Mouse (Mus musculus) 3134 (cell line): Measurements from ENCODE around the gene Nr2f1.

ENCODE experiments used
- DNase-seq: peaks from one replicate; pipeline ENCODE4 v3.0.0-alpha.2; 2011; ENCODE audit warnings: low spot score; ENCODE audit not compliant: insufficient read length; ENCODE audit errors: extremely low read depth

The Nr2f1 gene

DNA sequence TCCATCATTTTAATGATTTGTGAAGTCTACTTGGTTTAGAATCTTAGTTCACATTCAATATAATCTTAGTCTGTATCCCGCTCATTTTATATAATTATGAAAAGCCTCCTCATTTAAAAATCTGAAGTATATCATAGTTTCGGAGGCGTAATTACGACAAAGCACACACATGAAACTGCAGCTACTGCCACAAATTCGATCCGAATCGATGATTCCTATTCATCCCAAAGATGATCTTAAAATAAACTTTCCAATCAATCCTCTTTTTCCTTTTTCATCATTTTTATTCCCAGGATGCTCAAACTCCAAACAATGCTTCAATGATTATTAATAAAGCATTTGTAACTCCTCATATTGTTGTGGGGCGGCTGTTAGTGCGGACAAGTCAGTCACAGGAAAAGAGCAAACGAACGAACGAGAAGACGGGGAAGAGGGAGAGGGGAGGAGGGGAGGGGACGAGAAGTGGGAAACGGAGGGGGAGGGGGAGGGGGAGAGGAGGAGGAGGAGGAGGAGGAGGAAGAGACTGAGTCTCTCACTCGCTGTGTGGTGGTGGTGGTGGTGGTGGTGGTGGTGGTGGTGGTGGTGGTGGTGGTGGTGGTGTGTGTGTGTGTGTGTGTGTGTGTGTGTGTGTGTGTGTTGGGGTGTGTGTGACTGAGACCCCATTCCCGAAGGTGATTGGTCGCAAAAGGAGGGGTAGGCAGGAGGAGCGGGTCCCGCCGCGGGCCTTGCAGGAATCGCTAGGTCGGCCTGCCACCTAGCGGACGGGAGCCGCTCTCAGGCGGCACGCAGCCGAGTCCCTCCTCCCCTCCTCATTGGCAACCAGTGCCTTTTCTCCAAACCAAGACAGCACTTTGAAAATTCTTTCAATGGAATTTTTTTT, 1.7 kb upstream of the Nr2f1 start:
- DNase-seq: peak; percentile 89

DNA sequence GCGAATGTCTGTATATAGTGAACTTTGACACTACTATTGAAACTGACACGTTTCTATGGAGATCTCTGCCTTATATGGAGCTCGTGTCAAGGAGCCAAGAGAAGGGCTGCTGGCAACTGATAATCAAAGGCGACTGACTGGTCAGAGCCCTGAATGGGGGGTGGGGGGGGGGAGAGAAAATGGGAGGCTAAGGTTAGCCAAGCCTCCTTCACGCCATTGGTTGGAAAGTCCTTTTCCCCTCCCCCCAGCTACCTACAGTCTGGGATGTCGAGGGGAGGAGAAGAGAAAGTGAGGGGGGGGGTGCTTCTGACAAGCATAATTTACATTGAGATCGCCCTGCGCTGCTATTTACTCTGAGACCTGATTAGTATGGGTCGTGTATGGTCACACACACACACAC, 850 bp upstream of the Nr2f1 start:
- DNase-seq: peak; percentile 66

DNA sequence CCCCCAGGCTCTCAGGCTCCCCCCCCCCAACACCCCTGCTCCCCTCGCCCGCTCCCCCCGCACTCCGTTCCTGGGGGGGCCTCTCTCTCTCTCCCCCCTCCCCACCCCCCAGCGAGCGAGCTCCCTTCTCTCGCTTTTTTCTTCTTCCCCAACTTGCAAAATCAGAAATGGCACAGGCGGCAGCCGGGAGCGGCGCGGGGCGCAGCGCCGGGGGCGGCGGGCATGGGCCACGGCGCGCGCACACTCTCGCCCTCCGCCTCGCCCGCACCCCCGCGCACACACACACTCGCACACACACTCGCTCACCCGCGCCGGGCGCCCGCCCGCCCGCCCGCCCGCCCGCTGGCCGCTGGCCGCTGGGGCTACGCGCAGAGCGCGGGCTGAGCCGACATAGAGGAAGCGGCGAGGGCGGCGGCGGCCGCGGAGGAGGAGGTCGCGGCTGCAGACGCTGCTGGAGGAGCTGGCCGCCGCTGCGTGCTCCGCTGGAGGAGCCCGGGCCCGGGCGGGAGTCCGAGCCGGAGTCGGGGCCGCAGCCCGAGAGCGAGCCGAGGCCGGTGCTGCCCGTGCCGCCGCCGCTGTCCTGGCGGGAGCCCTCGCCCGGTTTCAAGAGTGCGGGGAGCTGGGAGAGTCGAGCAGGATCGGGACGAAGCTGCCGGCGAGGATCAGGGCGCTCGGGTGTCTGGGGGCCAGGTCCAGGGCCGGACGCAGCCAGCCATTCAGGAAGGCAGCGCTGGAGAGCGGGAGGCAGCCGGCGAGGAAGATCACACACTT, 501 bp downstream of the Nr2f1 start:
- peak; percentile 74 for DNase-seq

GRCm38 (mm10) chr13:78198391-78198870, 1.1 kb downstream of the Nr2f1 start:
- DNase-seq: no peak

DNA sequence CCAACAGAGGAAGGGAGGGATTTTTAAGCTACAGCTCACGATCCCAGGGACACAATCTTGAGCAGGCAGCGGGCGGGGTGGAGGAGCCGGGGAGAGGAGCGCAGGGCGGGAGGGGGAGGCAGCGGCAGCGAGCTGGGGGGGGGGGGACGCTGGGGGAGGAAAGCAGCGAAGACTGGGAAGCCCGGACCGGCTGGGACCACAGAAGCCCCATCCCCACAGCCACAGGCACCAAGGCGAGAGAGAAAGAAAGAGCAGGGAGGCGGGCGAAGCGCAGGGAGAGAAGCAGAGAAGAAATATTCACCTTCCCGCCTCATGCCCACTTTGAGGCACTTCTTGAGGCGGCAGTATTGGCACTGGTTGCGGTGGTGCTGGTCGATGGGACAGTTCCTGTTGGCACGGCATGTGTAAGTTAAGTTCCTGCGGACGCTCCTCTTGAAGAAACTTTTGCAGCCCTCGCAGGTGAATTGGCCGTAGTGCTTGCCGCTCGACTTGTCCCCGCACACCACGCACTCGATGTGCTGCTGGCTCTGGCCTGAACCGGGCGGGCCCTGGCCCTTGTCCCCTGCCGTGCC, 1.7 kb downstream of the Nr2f1 start:
- peak; percentile 82 for DNase-seq

GRCm38 (mm10) chr13:78197286-78197818, 2.2 kb downstream of the Nr2f1 start:
- DNase-seq: no peak

- DNase-seq: no peak
Measured at GRCm38 (mm10) chr13:78196236-78196796, 3.2 kb downstream of the Nr2f1 start.

DNA sequence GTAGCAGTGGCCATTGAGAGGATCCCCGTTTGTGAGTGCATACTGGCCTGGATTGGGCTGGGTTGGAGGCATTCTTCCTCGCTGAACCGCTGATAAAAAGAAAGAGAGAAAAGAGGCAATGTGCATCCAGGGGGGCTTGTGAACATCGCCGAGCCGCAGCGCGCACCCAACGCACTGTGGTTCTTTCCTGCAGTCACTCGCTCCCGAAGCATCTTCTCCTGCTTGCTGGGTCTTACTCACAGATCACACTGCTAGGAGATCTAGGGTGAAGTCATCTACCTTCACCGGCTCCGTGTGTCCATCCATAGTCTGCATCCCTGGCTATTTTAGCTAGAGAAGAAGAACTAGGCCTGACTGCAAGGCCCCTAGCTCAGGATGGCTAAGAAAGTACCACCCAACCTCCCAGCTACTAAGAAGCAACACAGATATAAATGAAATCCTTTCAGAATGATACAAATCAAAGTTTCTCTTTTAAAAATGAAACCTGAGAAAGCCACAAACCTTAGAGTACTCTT, 3.9 kb downstream of the Nr2f1 start:
- DNase-seq: no peak

- DNase-seq: no peak
Measured at GRCm38 (mm10) chr13:78194850-78195600, 4.5 kb downstream of the Nr2f1 start.

DNA sequence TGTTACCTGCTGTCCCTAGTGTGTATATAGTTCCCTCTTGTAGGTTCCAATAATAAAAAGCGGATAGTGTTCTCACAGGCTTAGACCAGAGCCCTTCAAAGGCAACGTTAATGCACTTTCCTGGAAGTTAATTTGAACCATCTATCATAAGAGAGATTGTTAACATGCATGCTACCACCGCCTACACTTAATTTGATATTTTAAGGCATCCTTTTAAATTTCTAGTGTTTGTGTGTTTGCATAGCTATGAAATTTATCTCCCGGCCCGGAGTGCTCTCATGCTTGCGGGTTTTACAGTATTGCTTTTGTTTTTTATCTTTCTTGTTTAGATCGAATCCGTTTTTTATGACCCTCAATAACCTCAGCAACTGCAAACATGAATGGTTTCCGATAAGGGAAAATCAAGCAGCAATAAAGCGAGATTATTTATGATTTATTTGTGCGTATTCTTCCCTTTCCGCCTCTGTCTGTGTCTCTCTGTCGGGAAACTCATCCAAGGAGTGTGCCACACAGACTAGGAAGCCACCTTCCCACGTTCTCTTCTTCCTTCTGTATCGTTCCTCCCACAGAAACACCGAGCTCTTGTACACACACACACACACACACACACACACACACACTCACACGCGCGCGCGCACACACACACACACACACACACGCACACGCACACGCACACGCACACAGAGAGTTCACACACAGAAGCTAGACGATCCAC, 5.3 kb downstream of the Nr2f1 start:
- no peak for DNase-seq

DNA sequence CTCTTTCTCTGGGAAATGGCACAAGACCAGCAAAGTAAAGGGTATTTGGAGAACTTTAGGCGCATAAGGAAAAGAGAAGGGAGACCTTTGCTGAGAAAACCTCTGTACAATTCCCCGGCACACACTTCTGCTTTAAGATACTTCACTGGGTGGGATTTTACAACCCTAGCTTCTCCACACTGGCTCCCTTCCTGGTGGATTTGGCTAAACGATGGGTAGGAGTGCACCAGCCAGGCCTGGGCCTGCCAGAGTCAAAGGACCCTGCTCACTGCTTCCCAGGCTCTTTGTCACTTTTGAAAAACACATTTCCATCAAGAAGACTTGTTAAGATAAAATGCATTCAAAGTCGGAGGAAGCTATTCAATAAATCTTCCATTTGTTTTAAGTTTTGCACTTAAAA, 6.3 kb downstream of the Nr2f1 start:
- DNase-seq: no peak

DNA sequence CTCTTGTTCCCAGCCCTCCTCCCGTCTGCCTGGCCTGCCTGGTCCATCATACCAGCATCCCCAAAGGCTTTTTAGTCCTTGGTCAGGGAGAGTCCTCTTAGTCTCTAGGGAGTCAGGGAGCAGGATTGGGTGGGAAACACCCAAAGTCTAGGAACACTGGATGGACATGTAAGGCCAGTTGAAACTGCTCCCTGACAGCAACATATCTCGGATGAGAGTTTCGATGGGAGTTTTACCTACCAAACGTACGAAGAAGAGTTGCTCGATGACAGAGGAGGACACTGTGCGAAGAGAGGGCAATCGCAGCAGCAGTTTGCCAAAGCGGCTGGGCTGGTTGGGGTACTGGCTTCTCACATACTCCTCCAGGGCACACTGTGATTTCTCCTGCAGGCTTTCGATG, 10.0 kb downstream of the Nr2f1 start:
- no peak for DNase-seq

DNA sequence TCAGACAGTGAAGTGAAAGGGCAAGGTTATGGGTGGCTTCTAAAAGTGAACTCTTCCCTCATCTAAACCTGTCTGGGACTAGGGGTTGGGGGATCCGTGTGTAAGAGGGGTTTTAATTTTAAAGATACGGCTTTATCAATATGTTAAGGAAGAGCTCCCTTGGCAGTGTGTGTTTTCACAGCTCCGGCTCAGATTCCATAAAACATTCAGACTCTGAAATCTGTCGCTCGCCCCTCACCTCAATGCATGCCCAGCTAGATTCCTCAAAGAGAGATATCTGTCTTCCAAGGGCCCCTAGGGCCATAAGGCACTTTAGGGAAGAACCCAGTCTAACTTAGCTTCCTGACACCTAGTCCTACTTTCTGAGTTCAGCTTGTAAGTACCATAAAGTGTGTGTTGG, 11.7 kb downstream of the Nr2f1 start:
- DNase-seq: no peak

DNA sequence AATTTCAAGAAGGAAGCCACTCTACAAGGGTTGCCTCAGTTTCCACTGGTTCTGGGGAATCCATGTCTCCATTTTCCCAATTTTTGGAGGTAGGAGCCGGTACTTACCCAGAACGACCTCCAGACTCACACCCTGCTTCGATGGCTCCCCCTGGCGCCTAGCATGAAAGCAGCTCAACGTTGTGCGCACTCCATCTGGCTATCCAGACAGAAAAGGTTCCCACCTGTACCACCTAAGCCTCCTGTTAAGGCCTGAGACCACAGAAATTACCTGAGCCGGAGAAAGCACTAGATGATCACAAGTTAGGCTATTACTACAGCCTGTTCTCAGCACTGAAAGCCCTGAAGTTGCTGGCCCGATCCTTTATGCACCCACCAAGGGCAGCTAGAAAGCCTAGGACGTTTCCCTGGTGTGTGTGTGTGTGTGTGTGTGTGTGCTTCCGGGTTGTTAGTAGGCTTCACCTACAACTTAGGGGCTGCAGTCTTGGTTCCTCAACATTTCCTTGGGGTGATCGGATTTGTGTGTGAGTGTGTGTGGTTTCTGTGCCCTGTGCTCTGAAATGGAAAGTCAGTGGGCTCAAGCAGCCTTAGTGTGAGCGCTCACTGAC, 13.1 kb downstream of the Nr2f1 start:
- DNase-seq: no peak

DNA sequence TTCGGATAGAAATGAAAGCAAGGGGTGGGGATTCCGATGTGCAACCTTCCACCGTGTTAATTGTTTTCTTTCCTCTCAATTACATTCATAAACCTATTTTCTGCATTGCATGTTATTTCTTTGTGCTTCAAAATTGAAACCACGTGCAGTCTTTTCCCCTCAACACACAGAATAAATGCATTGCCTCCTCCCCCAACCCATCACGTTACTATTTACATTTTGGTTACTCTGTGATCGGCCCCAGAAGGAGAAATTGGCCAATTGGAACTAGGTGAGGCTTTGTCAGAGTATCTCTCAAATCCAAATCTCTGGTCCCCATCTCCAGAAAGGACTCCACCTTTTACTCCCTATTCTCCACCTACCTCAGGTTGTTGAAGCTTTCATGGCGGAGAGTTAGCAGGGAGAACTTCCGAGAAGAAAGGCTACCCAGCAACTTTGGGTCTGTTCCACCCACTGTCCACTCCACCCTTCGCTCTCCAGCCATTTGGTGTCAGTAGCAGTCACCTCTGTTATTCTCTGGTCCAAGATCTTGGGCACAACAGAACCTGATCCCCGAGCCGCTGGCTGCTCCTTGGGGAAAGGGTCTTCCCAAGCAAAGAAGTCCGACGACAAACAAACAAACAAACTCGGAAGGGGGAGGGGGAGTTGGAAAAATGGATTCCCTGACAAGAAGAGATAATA, 14.6 kb downstream of the Nr2f1 start:
- no peak for DNase-seq

DNA sequence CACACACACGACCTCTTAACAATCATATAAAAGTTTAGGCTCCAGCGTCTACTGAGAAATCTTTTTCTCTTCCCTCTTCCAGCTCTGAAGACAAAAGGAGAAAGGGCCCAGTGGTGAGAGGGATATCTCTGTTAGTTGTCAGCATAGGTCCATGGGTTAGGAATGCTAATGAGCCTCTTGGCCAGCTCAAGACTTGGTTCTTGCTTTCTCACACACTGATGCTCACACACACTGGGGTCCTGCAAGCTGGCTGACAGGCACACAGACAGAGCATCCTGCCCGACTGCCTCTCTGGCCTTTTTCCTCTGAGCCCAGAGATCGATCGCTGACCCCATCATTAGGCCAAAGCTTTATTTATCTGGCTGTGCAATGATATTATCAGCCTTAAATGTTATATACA, 15.6 kb downstream of the Nr2f1 start:
- DNase-seq: no peak

- DNase-seq: no peak
Measured at GRCm38 (mm10) chr13:78183004-78183403, 16.6 kb downstream of the Nr2f1 start.

GRCm38 (mm10) chr13:78181930-78182558, 17.5 kb downstream of the Nr2f1 start:
- no peak for DNase-seq
